Mouse (Mus musculus): ENCODE data around the gene Fetub. TPM values are rescaled to one million over a fixed set of nuclear protein-coding genes. Genes with fewer than 3 reads are reported as not detected.

Fetub gene
- total and polyA plus RNA-seq, 3 experiments: 0.42 to 15.8 (median 1.0) TPM

- in situ Hi-C loops (cut with MboI; ENCODE audit: low pct_ligation_motif_present, low pct_unique_long_range_greater_than_20kb, low sequenced_read_pairs): loop anchor here (5.0 kb wide), 1 partner anchor 74 kb away; no protein-coding TSS in a partner anchor
- Histone ChIP-seq H3K9ac (ENCODE audit: insufficient read depth, low read depth) (no peak within 1 kb of the TSS), H3K4me1 (ENCODE audit: control insufficient read depth in 1 of 2, insufficient read depth in 2 of 2) (no peaks in the 10 kb centered on the region)
Measured at GRCm38 (mm10) chr16:22950840-22951395, 32.8 kb downstream of the Fetub start, which contains the start of gene Hrg. Gene Hrg (plus strand): TSS chr16:22951072.

GRCm38 (mm10) chr16:22953069-22953468, 34.9 kb downstream of the Fetub start:
- Histone ChIP-seq H3K4me2 (ENCODE audit: insufficient read depth, low read depth, poor library complexity, severe bottlenecking) (no peak overlapping the region), H3K27me3 (replicated peaks) (no peaks in the 10 kb centered on the region), H3K9me3 (replicated peaks; ENCODE audit: low read length) (no peaks in the 10 kb centered on the region), H3K9ac (ENCODE audit: insufficient read depth, low read depth) (no peak overlapping the region), H3K79me2 (replicated peaks; ENCODE audit: control insufficient read depth, extremely low read depth, insufficient read depth, poor library complexity, severe bottlenecking) (no peaks in the 10 kb centered on the region), H3K27ac (ENCODE audit: insufficient read depth, low read depth) (no peak overlapping the region), H3K4me3 (replicated peaks in 1 of 3; ENCODE audit: low read depth in 2 of 3, low read length in 2 of 3, poor library complexity in 1 of 3) (no peak overlapping the region), H3K4me1 (ENCODE audit: control insufficient read depth in 1 of 2, insufficient read depth in 2 of 2) (no peaks in the 10 kb centered on the region), H3K36me3 (replicated peaks in 1 of 2; ENCODE audit: control insufficient read depth in 1 of 2, insufficient read depth in 1 of 2, low read length in 1 of 2) (no peaks in the 10 kb centered on the region)
- no peak for TF ChIP-seq MAZ (IDR thresholded peaks at IDR 0.05; ENCODE audit: low read depth, low read length)
- peak; percentile 22 to 74; a peak in 3 of 4 replicates for TF ChIP-seq CTCF (conservative IDR thresholded peaks at IDR 0.05 in 1 of 2, IDR thresholded peaks at IDR 0.05 in 1 of 2; ENCODE audit: low read depth in 2 of 2, low read length in 2 of 2)
- peak; percentile 72 for TF ChIP-seq RAD21 (IDR thresholded peaks at IDR 0.05; ENCODE audit: low read depth, low read length)
- TF ChIP-seq SMC3 (IDR thresholded peaks at IDR 0.05; ENCODE audit: low read depth, low read length): peak; percentile 67
- in situ Hi-C loops (cut with MboI; ENCODE audit: low pct_ligation_motif_present, low pct_unique_long_range_greater_than_20kb, low sequenced_read_pairs): loop anchor here (5.0 kb wide), 1 partner anchor 76 kb away; no protein-coding TSS in a partner anchor
- peak; percentile 43 for DNase-seq (ENCODE audit: extremely low read depth)
- dilution Hi-C loops (cut with MboI; ENCODE audit: extremely low pct_ligation_motif_present, extremely low pct_unique_long_range_greater_than_20kb, low sequenced_read_pairs): no loop called here

More at GRCm38 (mm10) chr16:22950840-22951395, 32.8 kb downstream of the Fetub start, which contains the start of gene Hrg:
- no peak for DNase-seq (ENCODE audit: extremely low read depth)
- no peak within 1 kb of the TSS for H3K27ac ChIP-seq (ENCODE audit: insufficient read depth, low read depth)
- no peak within 1 kb of the TSS for H3K4me3 ChIP-seq (replicated peaks in 1 of 3; ENCODE audit: low read depth in 2 of 3, low read length in 2 of 3, poor library complexity in 1 of 3)
- no peaks in the 10 kb centered on the region for H3K27me3 ChIP-seq (replicated peaks)
- TF ChIP-seq PAX5 (IDR thresholded peaks at IDR 0.05; ENCODE audit: low read length) (no peak), USF1 (IDR thresholded peaks at IDR 0.05; ENCODE audit: low read depth, low read length) (no peak), JUN (IDR thresholded peaks at IDR 0.05; ENCODE audit: insufficient read depth, low read depth, low read length) (no peak)
- no peaks in the 10 kb centered on the region for H3K36me3 ChIP-seq (replicated peaks in 1 of 2; ENCODE audit: control insufficient read depth in 1 of 2, insufficient read depth in 1 of 2, low read length in 1 of 2)
- dilution Hi-C loops (cut with MboI; ENCODE audit: extremely low pct_ligation_motif_present, extremely low pct_unique_long_range_greater_than_20kb, low sequenced_read_pairs): no loop called here
- H3K79me2 ChIP-seq (replicated peaks; ENCODE audit: control insufficient read depth, extremely low read depth, insufficient read depth, poor library complexity, severe bottlenecking): no peaks in the 10 kb centered on the region
- H3K4me2 ChIP-seq (ENCODE audit: insufficient read depth, low read depth, poor library complexity, severe bottlenecking): no peak within 1 kb of the TSS
- no peaks in the 10 kb centered on the region for H3K9me3 ChIP-seq (replicated peaks; ENCODE audit: low read length)

- no peaks in the 10 kb centered on the region for H3K36me3 ChIP-seq (replicated peaks in 1 of 2; ENCODE audit: control insufficient read depth in 1 of 2, insufficient read depth in 1 of 2, low read length in 1 of 2)
- no peaks in the 10 kb centered on the region for H3K4me1 ChIP-seq (ENCODE audit: control insufficient read depth in 1 of 2, insufficient read depth in 2 of 2)
- TF ChIP-seq TBP (conservative IDR thresholded peaks at IDR 0.05; ENCODE audit: low read depth, low read length): no peak
- no peak for TF ChIP-seq KAT2A (IDR thresholded peaks at IDR 0.05; ENCODE audit: insufficient replicate concordance, low read length)
- no peak for TF ChIP-seq MAFK (IDR thresholded peaks at IDR 0.05; ENCODE audit: insufficient replicate concordance, low read length)
- TF ChIP-seq MAX (IDR thresholded peaks at IDR 0.05; ENCODE audit: low read length): no peak
- TF ChIP-seq POLR2AphosphoS2 (IDR thresholded peaks at IDR 0.05; ENCODE audit: low read depth, low read length): no peak
- no peaks in the 10 kb centered on the region for H3K9me3 ChIP-seq (replicated peaks; ENCODE audit: low read length)
- H3K4me2 ChIP-seq (ENCODE audit: insufficient read depth, low read depth, poor library complexity, severe bottlenecking): no peak overlapping the region
- dilution Hi-C loops (cut with MboI; ENCODE audit: extremely low pct_ligation_motif_present, extremely low pct_unique_long_range_greater_than_20kb, low sequenced_read_pairs): no loop called here
- H3K27me3 ChIP-seq (replicated peaks): no peaks in the 10 kb centered on the region
- no peaks in the 10 kb centered on the region for H3K79me2 ChIP-seq (replicated peaks; ENCODE audit: control insufficient read depth, extremely low read depth, insufficient read depth, poor library complexity, severe bottlenecking)
- H3K27ac ChIP-seq (ENCODE audit: insufficient read depth, low read depth): no peak overlapping the region
- no peak overlapping the region for H3K4me3 ChIP-seq (replicated peaks in 1 of 3; ENCODE audit: low read depth in 2 of 3, low read length in 2 of 3, poor library complexity in 1 of 3)
- no peak for DNase-seq (ENCODE audit: extremely low read depth)
- in situ Hi-C loops (cut with MboI; ENCODE audit: low pct_ligation_motif_present, low pct_unique_long_range_greater_than_20kb, low sequenced_read_pairs): no loop called here
- H3K9ac ChIP-seq (ENCODE audit: insufficient read depth, low read depth): no peak overlapping the region
Measured at GRCm38 (mm10) chr16:22955397-22956084, 37.4 kb downstream of the Fetub start.
